Mouse (Mus musculus): ENCODE measurements around the gene Ggt7.
"Not testable (repeated sequence)": the region's sequence is repeated elsewhere in the genome, so short reads cannot be mapped to it uniquely, and the experiment has no call there.

Gene Ggt7

GRCm38 (mm10) chr2:155507721-155508470 lies 10.1 kb downstream of the Ggt7 start:
- peak in 1 of 2 experiments; percentile 70 for DNase-seq (ENCODE audit: low spot score in 2 of 2)

- DNase-seq (ENCODE audit: low spot score in 2 of 2): no peak
These were observed 12.2 kb downstream of the Ggt7 start for GRCm38 (mm10) chr2:155505811-155506210.

GRCm38 (mm10) chr2:155504440-155505355 lies 13.3 kb downstream of the Ggt7 start:
- DNase-seq (ENCODE audit: low spot score in 2 of 2): peak in 1 of 2 experiments; percentile 28

- peak in 1 of 2 experiments; percentile 42 for DNase-seq (ENCODE audit: low spot score in 2 of 2)
These were observed 15.4 kb downstream of the Ggt7 start for GRCm38 (mm10) chr2:155502596-155502995.

GRCm38 (mm10) chr2:155490998-155491397 lies 27.0 kb downstream of the Ggt7 start:
- DNase-seq (ENCODE audit: low spot score in 2 of 2): no peak

GRCm38 (mm10) chr2:155482021-155482420 lies 36.0 kb downstream of the Ggt7 start:
- DNase-seq (ENCODE audit: low spot score in 2 of 2): peak; percentile 46 to 54

- peak; percentile 46 to 49 for DNase-seq (ENCODE audit: low spot score in 2 of 2)
These were observed 44.4 kb downstream of the Ggt7 start, which contains the start of gene Ncoa6 for GRCm38 (mm10) chr2:155473570-155474088. Gene Ncoa6 (minus strand): TSS chr2:155473894.

GRCm38 (mm10) chr2:155472671-155473569 lies 45.1 kb downstream of the Ggt7 start:
- DNase-seq (ENCODE audit: low spot score in 2 of 2): peak; percentile 43 to 48

DNA sequence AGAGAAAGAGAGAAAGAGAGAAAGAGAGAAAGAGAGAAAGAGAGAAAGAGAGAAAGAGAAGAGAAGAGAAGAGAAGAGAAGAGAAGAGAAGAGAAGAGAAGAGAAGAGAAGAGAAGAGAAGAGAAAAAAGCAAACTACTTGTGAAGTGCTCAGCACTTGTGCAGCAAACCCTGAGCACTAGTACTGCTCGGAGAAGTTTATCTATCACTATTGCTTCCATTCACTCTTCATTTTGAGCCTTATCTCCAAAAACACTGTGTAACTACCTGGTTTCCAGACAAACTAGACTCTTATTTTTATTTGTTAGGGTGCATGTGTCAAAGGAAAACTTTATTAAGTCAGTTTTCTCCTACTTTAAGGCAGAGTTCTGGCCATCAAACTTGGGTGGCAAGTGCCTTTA lies 51.2 kb downstream of the Ggt7 start:
- no peak for DNase-seq (ENCODE audit: low spot score in 2 of 2)

DNA sequence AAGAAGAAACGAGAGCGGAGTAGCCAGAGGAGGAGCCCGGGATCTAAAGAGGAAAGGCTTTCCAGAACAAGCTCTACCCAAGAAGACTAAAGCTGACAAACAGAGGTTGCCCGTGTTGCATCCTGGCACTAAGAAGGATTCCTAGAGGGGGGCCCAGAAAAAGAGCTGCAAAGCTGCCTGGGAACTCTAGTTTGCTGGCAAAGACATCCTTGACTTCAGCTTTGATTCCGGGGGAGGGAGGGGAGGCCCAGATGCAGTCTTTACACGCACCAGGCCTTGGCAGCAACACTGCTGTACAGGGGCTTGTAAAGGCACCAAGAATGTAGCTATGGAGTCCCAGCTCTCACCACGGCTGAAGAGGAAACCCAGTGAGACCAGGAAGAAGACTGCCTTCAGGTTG lies 64.4 kb downstream of the Ggt7 start:
- no peak for DNase-seq (ENCODE audit: low spot score in 2 of 2)

DNA sequence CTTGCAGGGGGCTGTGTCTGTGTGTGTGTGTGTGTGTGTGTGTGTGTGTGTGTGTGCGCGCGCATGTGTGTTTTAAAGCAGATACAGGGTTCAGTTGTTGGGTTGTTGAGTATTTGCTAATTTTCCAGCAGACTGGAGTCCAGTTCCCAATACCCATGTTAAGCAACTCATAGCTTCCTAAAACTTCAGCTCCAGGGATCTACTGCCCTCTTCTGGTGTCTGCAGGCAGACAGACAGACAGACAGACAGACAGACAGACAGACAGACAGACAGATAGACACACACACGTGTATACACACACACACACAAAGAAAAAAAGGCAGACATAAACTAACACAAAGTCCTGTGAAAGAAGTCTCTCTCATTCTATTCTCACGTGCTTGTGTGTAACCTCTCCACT lies 66.8 kb downstream of the Ggt7 start:
- DNase-seq (ENCODE audit: low spot score in 2 of 2): no peak

- DNase-seq (ENCODE audit: low spot score in 2 of 2): not testable (repeated sequence)
These were observed 70.1 kb downstream of the Ggt7 start for GRCm38 (mm10) chr2:155447906-155448305.

DNA sequence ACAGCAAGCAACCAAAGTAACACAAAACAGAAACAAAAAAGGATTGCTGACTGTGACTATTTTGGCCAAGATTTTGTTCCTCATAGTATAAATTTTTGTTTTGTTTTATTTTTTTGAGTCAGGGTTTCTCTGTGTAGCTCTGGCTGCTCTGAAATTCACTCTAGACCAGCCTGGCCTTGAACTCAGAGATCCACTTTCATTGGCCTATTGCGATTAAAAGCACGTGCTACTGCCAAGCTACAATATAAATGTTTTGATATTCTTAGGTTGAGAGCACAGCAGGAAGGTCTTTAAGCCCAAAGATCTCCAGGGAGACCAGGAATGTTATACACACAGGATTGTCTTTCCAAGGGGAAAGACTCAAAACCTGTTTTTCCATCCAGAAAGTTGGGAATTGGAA lies 74.6 kb downstream of the Ggt7 start:
- DNase-seq (ENCODE audit: low spot score in 2 of 2): no peak

DNA sequence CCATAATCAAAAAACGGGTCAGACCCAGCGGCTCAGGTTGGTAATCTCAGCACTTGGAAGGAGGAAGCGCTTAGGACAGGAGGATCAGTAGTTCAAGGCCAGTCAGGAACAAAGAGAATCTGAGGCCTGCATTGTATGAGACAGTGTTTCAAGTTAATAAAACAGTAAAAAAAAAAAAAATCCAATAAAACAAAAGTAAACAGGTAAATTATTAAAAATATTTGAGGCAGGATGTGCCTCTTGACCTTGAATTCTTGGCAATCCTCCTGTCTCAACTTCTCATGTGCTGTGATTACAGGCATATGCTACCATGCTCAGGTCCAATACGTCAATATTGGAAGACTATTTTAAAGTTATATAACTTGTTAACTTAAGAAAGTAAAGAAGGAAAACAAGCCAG lies 75.1 kb downstream of the Ggt7 start:
- DNase-seq (ENCODE audit: low spot score in 2 of 2): no peak

Data from frontal cortex, postnatal 36 days (tissue).